Mouse (Mus musculus): Measurements from ENCODE around the gene Cdh18. TPM values are rescaled to one million over a fixed set of nuclear protein-coding genes. Genes with fewer than 3 reads are reported as not detected.

Gene Cdh18
- polyA plus RNA-seq, 1 experiment from 2014 or later, result 0.12 TPM

DNA sequence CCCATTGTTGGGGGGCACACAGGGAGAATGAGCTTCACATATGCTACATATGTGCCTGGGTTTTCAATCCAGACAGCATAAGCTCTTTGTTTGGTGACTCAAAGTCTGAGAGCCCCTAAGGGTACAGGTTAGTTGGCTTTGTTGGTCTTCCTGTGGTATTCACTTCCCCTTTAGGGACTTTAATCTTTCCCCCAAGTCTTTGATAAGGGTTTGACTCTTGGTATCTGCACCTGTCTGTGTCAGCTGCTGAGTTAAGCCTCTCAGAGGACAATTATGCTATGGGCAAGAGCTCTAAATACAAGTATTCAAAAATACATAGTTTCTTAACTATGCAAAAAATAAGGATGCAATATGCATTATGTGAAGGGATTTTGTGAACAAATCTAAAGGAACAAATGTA lies 869.3 kb downstream of the Cdh18 start:
- no peak overlapping the region for H3K4me3 ChIP-seq
- no peaks in the 10 kb centered on the region for H3K36me3 ChIP-seq
- no peak for ATAC-seq
- H3K4me1 ChIP-seq, result no peaks in the 10 kb centered on the region
- no peak overlapping the region for H3K9ac ChIP-seq
- H3K27me3 ChIP-seq (replicated peaks), result no peaks in the 10 kb centered on the region
- no peaks in the 10 kb centered on the region for H3K9me3 ChIP-seq (replicated peaks)
- H3K4me2 ChIP-seq, result no peak overlapping the region
- H3K27ac ChIP-seq, result no peak overlapping the region

DNA sequence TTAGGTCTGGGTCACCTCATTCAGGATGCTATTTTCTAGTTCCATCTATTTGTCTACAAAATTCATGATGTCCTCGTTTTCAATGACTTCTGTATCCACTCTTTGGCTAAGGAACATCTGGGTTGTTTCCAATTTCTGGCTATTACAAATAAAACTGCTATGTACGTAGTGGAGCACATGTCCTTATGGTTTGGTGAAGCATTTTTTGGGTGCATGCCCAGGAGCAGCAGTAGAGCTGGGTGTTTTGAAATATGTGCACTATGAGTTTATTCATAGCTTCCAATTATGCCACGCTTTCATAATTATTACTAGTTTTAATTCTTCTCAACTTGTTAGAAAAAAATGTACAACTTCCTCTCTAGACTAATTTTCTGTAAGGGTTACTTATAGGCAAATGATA lies 871.2 kb downstream of the Cdh18 start:
- H3K4me1 ChIP-seq, result no peaks in the 10 kb centered on the region
- no peak overlapping the region for H3K9ac ChIP-seq
- no peak overlapping the region for H3K27ac ChIP-seq
- ATAC-seq, result no peak
- H3K4me2 ChIP-seq, result no peak overlapping the region
- no peaks in the 10 kb centered on the region for H3K27me3 ChIP-seq (replicated peaks)
- no peaks in the 10 kb centered on the region for H3K36me3 ChIP-seq
- no peak overlapping the region for H3K4me3 ChIP-seq
- H3K9me3 ChIP-seq (replicated peaks), result no peaks in the 10 kb centered on the region
- WGBS (ENCODE audit: insufficient replicate concordance), result 59% methylated on average over 3 of the region's 3 CpGs

DNA sequence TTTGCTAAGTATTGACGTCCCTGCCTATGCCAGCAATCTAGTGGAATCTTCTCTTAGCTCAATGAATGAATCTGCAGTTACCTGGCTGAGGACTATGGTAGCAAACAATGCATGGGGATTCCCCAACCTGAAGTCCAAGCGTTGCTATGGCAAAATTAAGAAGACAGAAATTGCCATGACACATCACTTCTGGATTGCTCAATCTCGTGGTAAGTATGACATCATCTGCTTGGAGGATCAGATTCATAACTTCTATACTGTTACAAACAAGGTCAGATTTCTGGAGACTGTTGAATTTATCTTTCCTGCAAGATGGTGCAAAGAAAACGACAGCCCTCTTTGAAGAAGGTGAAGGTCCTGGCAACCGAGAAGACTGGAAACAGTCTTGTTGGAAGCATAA lies 881.2 kb downstream of the Cdh18 start:
- no peak for ATAC-seq

DNA sequence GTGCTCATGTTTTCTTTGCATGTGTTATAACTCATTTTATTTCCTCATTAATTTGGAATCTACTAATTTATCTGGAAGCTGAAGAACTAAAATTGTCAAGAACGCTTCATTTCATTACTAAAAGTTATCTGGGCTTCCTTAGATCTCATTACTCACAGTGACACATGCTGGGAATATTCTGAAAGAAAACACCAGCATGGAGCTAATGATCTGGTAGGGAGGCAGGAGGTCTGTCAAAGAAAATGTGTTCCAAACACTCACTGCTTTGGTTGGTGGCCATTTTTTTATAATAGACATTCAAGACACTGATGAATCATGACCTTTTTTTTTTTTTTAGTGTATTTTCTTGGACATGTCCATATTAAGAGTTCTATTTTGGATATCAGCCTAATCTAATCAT lies 899.7 kb downstream of the Cdh18 start:
- ATAC-seq, result no peak
- H3K9me3 ChIP-seq (replicated peaks), result no peaks in the 10 kb centered on the region
- H3K4me3 ChIP-seq, result no peak overlapping the region
- no peak overlapping the region for H3K9ac ChIP-seq
- H3K36me3 ChIP-seq, result no peaks in the 10 kb centered on the region
- no peak overlapping the region for H3K27ac ChIP-seq
- no peaks in the 10 kb centered on the region for H3K4me1 ChIP-seq
- H3K4me2 ChIP-seq, result no peak overlapping the region
- no peaks in the 10 kb centered on the region for H3K27me3 ChIP-seq (replicated peaks)
- 50% methylated on average over 1 of the region's 1 CpGs for WGBS (ENCODE audit: insufficient replicate concordance)

More for the DNA sequence above, 881.2 kb downstream of the Cdh18 start:
- H3K36me3 ChIP-seq, result no peaks in the 10 kb centered on the region
- H3K27me3 ChIP-seq (replicated peaks), result no peaks in the 10 kb centered on the region
- H3K4me1 ChIP-seq, result no peaks in the 10 kb centered on the region
- no peak overlapping the region for H3K4me3 ChIP-seq
- no peak overlapping the region for H3K27ac ChIP-seq
- no peak overlapping the region for H3K4me2 ChIP-seq
- H3K9ac ChIP-seq, result no peak overlapping the region
- WGBS (ENCODE audit: insufficient replicate concordance), result 56% methylated on average over 5 of the region's 5 CpGs
- H3K9me3 ChIP-seq (replicated peaks), result no peaks in the 10 kb centered on the region

DNA sequence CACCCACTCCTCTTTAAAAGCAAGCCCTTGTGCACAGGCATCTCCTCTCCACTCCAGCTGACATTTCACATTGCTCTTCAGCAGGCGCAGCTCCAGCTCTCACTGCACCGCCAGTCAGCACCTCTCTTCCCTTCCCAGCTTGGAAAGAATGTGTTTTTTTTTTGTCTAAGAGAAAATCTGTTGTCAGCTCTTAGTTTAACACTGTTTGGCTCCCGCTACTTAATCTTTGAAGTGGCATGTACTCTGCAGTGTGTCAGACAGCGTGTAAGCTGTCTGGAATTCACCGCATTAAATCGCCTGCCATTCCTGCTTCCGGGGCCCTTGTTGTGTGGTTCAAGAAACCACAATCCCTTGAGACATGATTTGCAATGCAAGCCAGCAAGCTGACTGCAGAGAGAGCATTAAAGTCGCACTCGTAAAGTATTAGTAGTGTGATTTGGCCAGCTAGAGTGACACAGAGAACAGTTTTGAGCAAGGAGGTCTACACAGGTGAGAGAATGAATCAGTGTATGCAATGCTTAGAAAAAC lies 903.3 kb downstream of the Cdh18 start:
- Histone ChIP-seq H3K27me3 (replicated peaks) (no peaks in the 10 kb centered on the region), H3K4me1 (no peaks in the 10 kb centered on the region), H3K27ac (no peak overlapping the region), H3K9me3 (replicated peaks) (no peaks in the 10 kb centered on the region), H3K4me3 (no peak overlapping the region), H3K4me2 (no peak overlapping the region), H3K9ac (no peak overlapping the region), H3K36me3 (no peaks in the 10 kb centered on the region)
- no peak for ATAC-seq
- WGBS (ENCODE audit: insufficient replicate concordance), result 50% methylated on average over 9 of the region's 9 CpGs

DNA sequence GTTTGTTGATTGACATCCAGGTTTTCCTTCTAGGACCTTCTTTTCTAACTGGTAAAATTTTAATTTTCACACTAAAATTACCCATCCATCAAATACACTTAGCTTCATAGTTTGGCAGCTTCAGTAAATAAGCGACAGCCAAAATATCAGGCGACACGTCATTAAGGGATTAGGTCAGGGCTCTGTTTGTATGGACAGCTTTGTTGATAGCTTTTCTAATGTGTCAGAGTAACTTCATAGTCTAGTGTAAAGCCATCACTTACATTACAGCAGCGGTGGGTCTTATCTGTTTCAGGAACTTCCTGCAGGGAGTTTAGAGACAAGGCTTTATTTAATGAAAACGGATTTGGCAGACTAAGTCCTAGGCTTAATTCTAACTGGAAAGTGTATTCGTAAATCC lies 904.5 kb downstream of the Cdh18 start:
- no peaks in the 10 kb centered on the region for H3K4me1 ChIP-seq
- no peaks in the 10 kb centered on the region for H3K9me3 ChIP-seq (replicated peaks)
- H3K4me2 ChIP-seq, result no peak overlapping the region
- no peak overlapping the region for H3K27ac ChIP-seq
- no peak overlapping the region for H3K4me3 ChIP-seq
- no peak overlapping the region for H3K9ac ChIP-seq
- no peaks in the 10 kb centered on the region for H3K27me3 ChIP-seq (replicated peaks)
- no peaks in the 10 kb centered on the region for H3K36me3 ChIP-seq
- WGBS (ENCODE audit: insufficient replicate concordance), result 62% methylated on average over 6 of the region's 6 CpGs
- ATAC-seq, result no peak

DNA sequence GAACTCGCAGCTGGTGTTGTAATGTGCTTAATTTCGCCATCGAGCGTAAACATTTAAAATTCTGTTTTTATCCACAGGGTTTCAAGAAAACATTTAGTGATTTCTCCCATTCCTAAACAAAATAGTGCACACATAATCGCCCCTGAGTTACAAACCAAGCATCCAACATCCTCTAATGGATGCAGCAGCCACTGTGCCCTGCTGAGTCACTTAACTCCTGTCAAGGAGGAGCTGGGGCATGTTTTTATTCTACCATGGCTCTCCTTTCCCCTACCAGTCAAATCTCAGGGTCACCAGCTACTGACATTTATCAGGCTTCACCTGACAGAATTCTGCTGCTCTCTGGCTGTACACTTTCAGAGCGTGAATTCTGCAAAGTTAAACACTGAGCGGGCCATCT lies 906.5 kb downstream of the Cdh18 start:
- WGBS (ENCODE audit: insufficient replicate concordance), result 72% methylated on average over 7 of the region's 7 CpGs
- no peaks in the 10 kb centered on the region for H3K9me3 ChIP-seq (replicated peaks)
- ATAC-seq, result no peak
- no peak overlapping the region for H3K9ac ChIP-seq
- H3K4me3 ChIP-seq, result no peak overlapping the region
- no peaks in the 10 kb centered on the region for H3K36me3 ChIP-seq
- no peaks in the 10 kb centered on the region for H3K4me1 ChIP-seq
- H3K4me2 ChIP-seq, result no peak overlapping the region
- no peak overlapping the region for H3K27ac ChIP-seq
- H3K27me3 ChIP-seq (replicated peaks), result no peaks in the 10 kb centered on the region

DNA sequence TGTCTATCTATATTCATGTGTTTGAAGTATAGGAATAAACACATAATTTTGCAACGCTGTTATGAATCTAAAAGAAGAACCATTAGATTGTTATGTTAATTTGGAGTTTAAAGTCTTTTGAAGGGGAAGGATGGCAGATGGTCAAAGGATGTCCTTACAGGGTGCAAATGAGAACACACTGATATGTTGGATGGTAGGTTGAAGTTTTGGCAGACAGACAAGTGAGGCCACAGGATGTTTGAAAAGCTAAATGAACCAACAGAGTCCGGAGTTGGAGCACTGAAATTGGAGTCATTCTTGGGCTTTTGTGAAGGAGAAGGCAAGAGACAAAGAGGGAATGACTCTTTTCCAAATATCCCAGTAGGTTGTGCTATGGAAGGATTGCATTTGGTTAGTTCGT lies 908.6 kb downstream of the Cdh18 start:
- Histone ChIP-seq H3K4me3 (no peak overlapping the region), H3K4me1 (no peaks in the 10 kb centered on the region), H3K27me3 (replicated peaks) (no peaks in the 10 kb centered on the region), H3K36me3 (no peaks in the 10 kb centered on the region), H3K27ac (no peak overlapping the region), H3K9me3 (replicated peaks) (no peaks in the 10 kb centered on the region), H3K9ac (no peak overlapping the region), H3K4me2 (no peak overlapping the region)
- no peak for ATAC-seq
- 59% methylated on average over 3 of the region's 3 CpGs for WGBS (ENCODE audit: insufficient replicate concordance)

DNA sequence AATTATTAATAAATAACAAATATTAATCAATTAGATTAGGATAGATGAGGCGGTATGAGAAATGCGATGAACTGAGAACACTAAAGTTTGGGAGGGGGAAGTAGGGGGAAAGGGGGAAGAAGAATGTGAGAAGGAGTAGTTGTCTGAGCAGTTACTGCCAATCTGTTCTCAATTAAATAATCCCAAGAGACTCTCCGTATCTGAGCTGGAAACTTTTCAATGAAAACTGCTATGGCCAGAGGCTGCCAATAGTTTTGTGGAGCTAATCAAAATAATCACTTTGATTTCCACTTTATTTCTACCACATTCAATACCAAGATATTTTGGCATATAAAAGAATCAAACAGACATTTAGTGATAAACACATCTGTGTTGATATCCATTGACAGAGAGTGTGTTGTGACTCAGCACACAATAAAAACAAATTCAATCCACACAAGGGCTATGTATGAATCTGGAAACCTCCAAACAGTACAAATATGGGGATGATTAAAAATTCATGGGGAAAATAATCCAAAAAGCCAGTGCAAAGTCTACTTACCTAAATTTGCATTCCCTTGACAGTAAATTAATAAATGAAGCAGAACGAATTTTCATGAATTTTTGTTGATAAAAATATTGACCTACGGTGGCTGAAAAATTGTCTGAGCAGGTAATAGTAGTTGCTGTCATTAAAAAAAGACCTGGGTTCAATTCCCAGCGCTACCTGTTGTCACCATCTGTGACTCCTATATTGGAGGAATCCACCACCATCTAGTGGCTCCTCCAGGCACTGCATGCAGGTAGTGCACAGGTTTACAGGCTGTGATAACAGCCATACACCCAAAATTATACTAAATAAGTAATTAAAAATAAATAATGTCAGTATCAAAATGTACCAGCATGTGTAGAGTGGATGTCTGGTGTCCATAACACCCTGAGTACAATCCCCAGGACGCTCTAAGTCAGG lies 922.0 kb downstream of the Cdh18 start:
- H3K27me3 ChIP-seq (replicated peaks), result no peaks in the 10 kb centered on the region
- 62% methylated on average over 7 of the region's 7 CpGs for WGBS (ENCODE audit: insufficient replicate concordance)

DNA sequence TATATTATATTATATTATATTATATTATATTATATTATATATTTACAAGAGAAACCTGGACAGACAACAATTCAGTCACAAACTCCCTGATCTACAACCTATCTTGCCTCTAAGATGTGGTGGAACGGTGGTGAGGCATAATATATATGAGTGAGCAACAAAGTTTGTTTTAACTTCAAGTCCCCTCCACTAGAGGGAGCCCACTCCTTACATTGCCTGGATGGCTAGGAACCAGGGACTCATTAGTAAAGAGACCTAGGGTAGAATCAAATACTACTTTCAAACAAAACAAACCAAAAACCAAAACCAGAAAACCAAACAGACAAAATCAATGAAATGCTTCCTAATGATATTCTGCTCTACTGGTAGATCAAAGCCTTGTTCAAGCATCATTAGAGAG lies 937.5 kb downstream of the Cdh18 start:
- Histone ChIP-seq H3K4me3 (no peak overlapping the region), H3K27ac (no peak overlapping the region), H3K4me1 (no peaks in the 10 kb centered on the region), H3K36me3 (no peaks in the 10 kb centered on the region), H3K4me2 (no peak overlapping the region), H3K27me3 (replicated peaks) (no peaks in the 10 kb centered on the region), H3K9ac (no peak overlapping the region), H3K9me3 (replicated peaks) (no peaks in the 10 kb centered on the region)
- WGBS (ENCODE audit: insufficient replicate concordance), result 22% methylated on average over 1 of the region's 1 CpGs
- no peak for ATAC-seq

More for the DNA sequence above, 922.0 kb downstream of the Cdh18 start:
- no peak for ATAC-seq
- Histone ChIP-seq H3K4me2 (no peak overlapping the region), H3K4me1 (no peaks in the 10 kb centered on the region), H3K9me3 (replicated peaks) (no peaks in the 10 kb centered on the region), H3K9ac (no peak overlapping the region), H3K27ac (no peak overlapping the region), H3K4me3 (no peak overlapping the region), H3K36me3 (no peaks in the 10 kb centered on the region)

DNA sequence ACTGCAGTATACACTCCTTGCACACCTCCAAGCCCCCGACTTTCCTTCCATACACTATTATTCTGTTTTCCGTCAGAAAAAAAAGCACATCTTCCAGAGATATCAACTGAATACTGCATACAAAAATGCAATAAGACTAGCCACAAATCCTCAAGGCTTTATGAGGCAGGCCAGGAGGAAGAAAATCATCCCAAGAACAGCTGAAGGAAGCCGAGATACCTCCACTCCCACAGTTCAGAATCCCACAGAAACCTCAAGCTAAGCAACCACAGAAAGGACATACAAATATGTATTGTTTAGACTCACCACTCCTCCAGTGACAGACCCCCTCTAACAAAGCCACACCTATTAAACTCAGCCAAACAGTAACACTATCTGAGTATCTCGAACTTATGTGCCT lies 957.7 kb downstream of the Cdh18 start:
- 59% methylated on average over 4 of the region's 4 CpGs for WGBS (ENCODE audit: insufficient replicate concordance)
- no peak overlapping the region for H3K9ac ChIP-seq

DNA sequence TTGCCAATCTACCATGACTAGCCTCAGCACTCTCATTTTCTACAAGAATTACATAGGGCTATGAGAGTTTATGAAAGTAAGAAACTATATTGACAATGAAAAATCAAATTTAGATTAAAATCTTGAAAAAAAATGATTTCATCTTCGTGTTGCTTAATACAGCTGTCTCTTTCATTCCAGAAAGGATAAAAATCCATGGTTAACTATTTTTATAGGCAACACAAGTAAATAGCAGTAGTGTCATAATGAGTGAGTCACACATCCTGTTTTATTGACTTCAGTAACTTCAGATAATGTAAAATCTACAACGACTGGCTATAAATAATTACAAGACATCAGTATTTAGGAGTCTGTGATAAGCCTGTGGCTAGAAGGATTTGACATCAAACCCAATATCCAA lies 960.9 kb downstream of the Cdh18 start:
- Histone ChIP-seq H3K9ac (no peak overlapping the region), H3K27me3 (replicated peaks) (no peaks in the 10 kb centered on the region), H3K4me3 (no peak overlapping the region), H3K36me3 (no peaks in the 10 kb centered on the region), H3K9me3 (replicated peaks) (no peaks in the 10 kb centered on the region), H3K4me2 (no peak overlapping the region), H3K27ac (no peak overlapping the region), H3K4me1 (no peaks in the 10 kb centered on the region)
- ATAC-seq, result no peak
- 28% methylated on average over 2 of the region's 2 CpGs for WGBS (ENCODE audit: insufficient replicate concordance)

More for the DNA sequence above, 957.7 kb downstream of the Cdh18 start:
- Histone ChIP-seq H3K36me3 (no peaks in the 10 kb centered on the region), H3K27me3 (replicated peaks) (no peaks in the 10 kb centered on the region), H3K4me1 (no peaks in the 10 kb centered on the region), H3K27ac (no peak overlapping the region), H3K4me3 (no peak overlapping the region), H3K9me3 (replicated peaks) (no peaks in the 10 kb centered on the region), H3K4me2 (no peak overlapping the region)
- no peak for ATAC-seq
